Mouse (Mus musculus): Measurements from ENCODE around the gene Clrn2. TPM values are rescaled to one million over a fixed set of nuclear protein-coding genes. Genes with fewer than 3 reads are reported as not detected.

The Clrn2 gene
- polyA plus RNA-seq, 1 experiment from 2014 or later: not detected

- peak; percentile 95 for ATAC-seq (ENCODE audit: low read depth)
- under 1% methylated on average over 77 of the region's 78 CpGs for WGBS (ENCODE audit: insufficient replicate concordance)
- H3K4me3 ChIP-seq (replicated peaks): peak within 1 kb of the TSS; percentile 74
Measured at GRCm38 (mm10) chr5:45493191-45494092, 39.9 kb downstream of the Clrn2 start, which contains the start of gene Lap3. TSS of gene Lap3 (plus strand) at chr5:45493374.

DNA sequence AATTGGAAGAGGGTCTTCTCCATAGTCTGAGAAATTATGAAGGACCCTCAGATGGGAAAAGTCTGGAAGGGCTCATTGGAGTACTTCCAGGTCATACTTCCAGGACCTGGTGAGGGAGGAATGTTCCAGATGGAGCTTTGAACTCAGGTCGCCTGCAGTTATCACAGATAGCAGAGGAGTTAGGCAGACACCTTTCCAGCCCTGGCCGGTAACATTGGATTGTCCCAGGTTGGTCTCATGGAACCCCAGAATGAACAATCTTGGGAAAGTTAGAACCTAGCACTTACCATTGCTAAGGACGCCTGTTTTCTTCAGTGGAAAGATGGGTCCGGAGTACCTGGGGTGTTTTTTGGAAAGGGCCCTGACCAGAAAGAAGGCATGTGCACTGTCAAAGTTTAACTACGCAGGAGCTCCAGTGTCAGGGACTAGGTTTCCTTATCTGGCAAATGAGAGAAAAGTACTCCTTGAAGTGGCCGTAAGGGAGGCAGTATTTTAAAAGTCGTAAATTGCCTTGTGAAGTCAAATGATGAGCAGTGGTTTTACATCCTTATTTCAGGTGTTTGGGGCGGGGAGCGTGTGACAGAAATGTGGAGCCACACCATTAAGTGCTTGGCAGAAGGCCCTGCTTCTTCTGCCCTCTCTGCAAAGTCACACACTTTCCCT, 40.7 kb downstream of the Clrn2 start:
- ATAC-seq (ENCODE audit: low read depth) (no peak), DNase-seq (no peak)
- peak overlapping the region; percentile 47; the same call in 1 of the 2 replicates for H3K27ac ChIP-seq
- H3K4me1 ChIP-seq (replicated peaks): peaks cover 27% of the 10 kb centered on the region
- 0 out of 2 replicates have a peak, but pooled peaks cover 3% of the 10 kb centered on the region for H3K27me3 ChIP-seq
- no peaks in the 10 kb centered on the region for H3K9me3 ChIP-seq (replicated peaks)
- peak overlapping the region; percentile 97 for H3K4me2 ChIP-seq
- peak overlapping the region; percentile 84 for H3K9ac ChIP-seq
- peak overlapping the region; percentile 74 for H3K4me3 ChIP-seq (replicated peaks)
- H3K36me3 ChIP-seq: peaks cover 31% of the 10 kb centered on the region
- WGBS (ENCODE audit: insufficient replicate concordance): 42% methylated on average over 9 of the region's 9 CpGs

More at GRCm38 (mm10) chr5:45493191-45494092, 39.9 kb downstream of the Clrn2 start, which contains the start of gene Lap3:
- Histone ChIP-seq H3K4me1 (replicated peaks) (peaks cover 27% of the 10 kb centered on the region), H3K27ac (peak within 1 kb of the TSS; percentile 47), H3K9me3 (replicated peaks) (no peaks in the 10 kb centered on the region), H3K9ac (peak within 1 kb of the TSS; percentile 84), H3K36me3 (peaks cover 25% of the 10 kb centered on the region), H3K4me2 (peak within 1 kb of the TSS; percentile 97), H3K27me3 (0 out of 2 replicates have a peak, but pooled peaks cover 3% of the 10 kb centered on the region)
- peak; percentile 99 for DNase-seq

GRCm38 (mm10) chr5:45495429-45495975, 42.0 kb downstream of the Clrn2 start:
- Histone ChIP-seq H3K27ac (no peak overlapping the region), H3K4me3 (replicated peaks) (no peak overlapping the region), H3K36me3 (peaks cover 38% of the 10 kb centered on the region), H3K9me3 (replicated peaks) (no peaks in the 10 kb centered on the region), H3K4me1 (replicated peaks) (peaks cover 27% of the 10 kb centered on the region), H3K4me2 (no peak overlapping the region), H3K9ac (no peak overlapping the region), H3K27me3 (no peaks in the 10 kb centered on the region)
- WGBS (ENCODE audit: insufficient replicate concordance): 77% methylated on average over 3 of the region's 3 CpGs
- ATAC-seq (ENCODE audit: low read depth): no peak
- DNase-seq: no peak

DNA sequence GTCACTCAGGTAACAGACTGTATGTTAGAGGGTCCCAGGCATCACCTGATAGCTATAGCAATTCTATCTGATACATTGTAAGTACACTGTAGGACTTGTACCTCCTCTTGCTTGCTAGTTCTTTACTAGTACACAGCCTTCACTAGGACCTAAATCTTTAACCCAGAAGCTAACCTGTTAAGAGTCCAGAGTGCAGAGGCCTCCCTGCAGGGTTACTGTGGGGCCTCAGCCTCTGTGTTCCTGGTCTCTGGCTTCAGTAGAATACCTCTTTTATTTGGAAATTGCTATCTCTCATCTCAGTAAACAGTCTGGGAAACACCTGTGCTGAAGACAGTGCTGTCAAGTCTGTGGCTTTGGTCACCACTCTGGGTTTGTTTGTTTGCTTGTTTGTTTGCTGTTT, 42.5 kb downstream of the Clrn2 start:
- no peaks in the 10 kb centered on the region for H3K9me3 ChIP-seq (replicated peaks)
- no peak for ATAC-seq (ENCODE audit: low read depth)
- no peak overlapping the region for H3K27ac ChIP-seq
- no peak for DNase-seq
- no peak overlapping the region for H3K4me3 ChIP-seq (replicated peaks)
- no peak overlapping the region for H3K4me2 ChIP-seq
- H3K27me3 ChIP-seq: no peaks in the 10 kb centered on the region
- peaks cover 42% of the 10 kb centered on the region for H3K36me3 ChIP-seq
- peaks cover 27% of the 10 kb centered on the region for H3K4me1 ChIP-seq (replicated peaks)
- H3K9ac ChIP-seq: no peak overlapping the region

DNA sequence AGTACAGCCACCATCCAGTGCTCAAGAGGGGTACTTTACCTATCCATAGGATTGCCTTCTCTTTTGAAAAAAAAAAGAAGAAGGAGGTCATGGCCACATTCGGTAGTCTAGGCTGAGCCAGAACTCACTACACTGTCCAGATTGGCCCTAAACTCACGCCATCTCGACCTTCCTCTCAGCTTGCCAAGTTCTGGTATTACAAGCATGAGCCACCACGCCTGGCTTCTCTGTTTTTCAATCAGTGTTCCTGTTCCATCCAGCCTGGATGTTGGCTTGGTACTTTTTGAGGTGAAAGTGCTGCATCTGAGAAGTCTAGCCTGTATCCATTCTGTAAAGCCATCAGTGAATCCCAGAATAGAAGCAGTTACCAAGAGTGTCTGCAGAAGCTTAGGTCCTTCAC, 42.9 kb downstream of the Clrn2 start:
- Histone ChIP-seq H3K4me1 (replicated peaks) (peaks cover 27% of the 10 kb centered on the region), H3K4me3 (replicated peaks) (no peak overlapping the region), H3K9me3 (replicated peaks) (no peaks in the 10 kb centered on the region), H3K36me3 (peaks cover 46% of the 10 kb centered on the region), H3K9ac (no peak overlapping the region), H3K4me2 (no peak overlapping the region), H3K27me3 (no peaks in the 10 kb centered on the region), H3K27ac (no peak overlapping the region)
- WGBS (ENCODE audit: insufficient replicate concordance): 73% methylated on average over 4 of the region's 4 CpGs
- no peak for ATAC-seq (ENCODE audit: low read depth)
- DNase-seq: no peak

DNA sequence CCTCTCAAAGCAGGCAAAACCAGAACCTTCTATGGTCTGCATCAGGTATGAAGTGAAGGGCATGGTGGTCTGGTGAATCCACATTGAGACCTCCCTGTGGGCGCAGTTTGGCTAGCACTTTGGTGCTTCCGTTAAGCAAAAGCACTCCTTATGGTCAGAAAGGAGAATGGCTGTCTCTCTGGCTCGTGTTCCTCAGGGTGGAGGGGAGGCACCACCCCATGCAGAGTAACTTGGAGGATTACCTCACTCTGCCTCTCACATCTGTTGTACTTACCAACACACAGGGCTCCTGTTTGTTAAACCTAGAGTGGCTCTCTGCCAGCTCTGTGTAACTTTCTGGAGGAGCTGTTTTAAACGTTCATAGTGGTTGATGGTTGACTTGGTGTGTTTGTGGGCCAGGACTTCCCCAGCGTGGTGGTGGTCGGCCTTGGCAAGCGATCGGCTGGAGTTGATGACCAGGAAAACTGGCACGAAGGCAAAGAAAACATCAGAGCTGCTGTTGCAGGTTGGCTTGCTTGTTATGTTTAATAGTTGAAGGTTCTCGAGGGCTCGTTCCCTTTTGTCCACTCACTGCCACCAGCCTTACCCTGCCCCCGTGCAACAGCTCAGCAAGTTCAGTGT, 43.5 kb downstream of the Clrn2 start:
- peaks cover 51% of the 10 kb centered on the region for H3K36me3 ChIP-seq
- no peak for ATAC-seq (ENCODE audit: low read depth)
- H3K27me3 ChIP-seq: no peaks in the 10 kb centered on the region
- H3K4me3 ChIP-seq (replicated peaks): no peak overlapping the region
- no peak overlapping the region for H3K27ac ChIP-seq
- H3K4me2 ChIP-seq: no peak overlapping the region
- H3K4me1 ChIP-seq (replicated peaks): peaks cover 27% of the 10 kb centered on the region
- no peaks in the 10 kb centered on the region for H3K9me3 ChIP-seq (replicated peaks)
- 80% methylated on average over 12 of the region's 12 CpGs for WGBS (ENCODE audit: insufficient replicate concordance)
- no peak for DNase-seq
- no peak overlapping the region for H3K9ac ChIP-seq

DNA sequence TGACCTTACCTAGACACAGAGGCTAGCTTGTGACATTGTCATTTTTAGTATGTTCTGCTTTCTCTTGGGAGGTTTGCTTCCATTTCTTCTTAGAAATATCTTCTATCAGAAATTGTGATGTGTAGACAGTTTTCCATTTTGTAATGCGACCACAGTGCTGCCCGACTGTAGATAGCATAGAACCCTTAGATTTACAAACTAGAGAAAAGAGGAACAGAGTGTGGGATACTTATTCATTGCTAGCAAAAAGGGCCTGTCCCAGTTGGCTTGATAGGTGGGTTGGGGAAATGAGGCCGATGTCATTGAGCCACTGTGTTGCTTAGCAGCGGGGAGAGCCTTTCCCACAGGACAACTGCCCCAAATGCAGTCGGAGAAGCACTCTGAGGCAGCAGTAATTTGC, 44.0 kb downstream of the Clrn2 start:
- H3K9ac ChIP-seq: no peak overlapping the region
- H3K4me3 ChIP-seq (replicated peaks): no peak overlapping the region
- H3K4me2 ChIP-seq: no peak overlapping the region
- DNase-seq (no peak), ATAC-seq (ENCODE audit: low read depth) (no peak)
- WGBS (ENCODE audit: insufficient replicate concordance): 79% methylated on average over 5 of the region's 5 CpGs
- peaks cover 53% of the 10 kb centered on the region for H3K36me3 ChIP-seq
- no peaks in the 10 kb centered on the region for H3K27me3 ChIP-seq
- H3K4me1 ChIP-seq (replicated peaks): peaks cover 27% of the 10 kb centered on the region
- no peaks in the 10 kb centered on the region for H3K9me3 ChIP-seq (replicated peaks)
- H3K27ac ChIP-seq: no peak overlapping the region

GRCm38 (mm10) chr5:45510071-45510470, 56.5 kb downstream of the Clrn2 start:
- Histone ChIP-seq H3K9ac (no peak overlapping the region), H3K4me1 (replicated peaks) (no peaks in the 10 kb centered on the region), H3K27me3 (no peaks in the 10 kb centered on the region), H3K4me2 (no peak overlapping the region), H3K36me3 (peaks cover 58% of the 10 kb centered on the region), H3K27ac (no peak overlapping the region), H3K4me3 (replicated peaks) (no peak overlapping the region), H3K9me3 (replicated peaks) (no peaks in the 10 kb centered on the region)
- 70% methylated on average over 7 of the region's 7 CpGs for WGBS (ENCODE audit: insufficient replicate concordance)
- DNase-seq (no peak), ATAC-seq (ENCODE audit: low read depth) (no peak)

GRCm38 (mm10) chr5:45512908-45513307, 59.4 kb downstream of the Clrn2 start:
- Histone ChIP-seq H3K9me3 (replicated peaks) (no peaks in the 10 kb centered on the region), H3K36me3 (peaks cover 33% of the 10 kb centered on the region), H3K9ac (no peak overlapping the region), H3K4me1 (replicated peaks) (no peaks in the 10 kb centered on the region), H3K27ac (no peak overlapping the region), H3K4me2 (no peak overlapping the region), H3K27me3 (no peaks in the 10 kb centered on the region), H3K4me3 (replicated peaks) (no peak overlapping the region)
- 79% methylated on average over 6 of the region's 6 CpGs for WGBS (ENCODE audit: insufficient replicate concordance)
- ATAC-seq (ENCODE audit: low read depth) (no peak), DNase-seq (no peak)

DNA sequence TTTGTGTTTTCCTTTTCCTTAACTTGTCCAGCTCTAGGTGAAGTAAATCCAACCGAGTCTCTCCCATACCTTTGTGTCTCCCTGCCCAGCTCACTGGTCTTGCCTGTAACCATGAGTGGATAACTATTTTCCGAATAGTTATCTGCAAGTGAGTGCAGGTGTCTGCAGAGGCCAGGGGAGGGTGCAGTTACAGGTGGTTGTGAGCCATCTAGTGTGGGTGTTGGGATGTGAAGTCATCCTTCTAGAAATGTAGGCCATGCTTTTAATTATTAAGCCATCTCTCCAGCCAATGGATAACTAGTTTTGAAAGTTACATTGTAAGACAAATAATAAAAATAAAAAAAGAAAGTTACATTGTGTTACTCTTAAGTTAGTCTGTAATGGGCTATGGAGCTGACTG, 60.0 kb downstream of the Clrn2 start:
- no peaks in the 10 kb centered on the region for H3K4me1 ChIP-seq (replicated peaks)
- DNase-seq (no peak), ATAC-seq (ENCODE audit: low read depth) (no peak)
- H3K9ac ChIP-seq: no peak overlapping the region
- H3K36me3 ChIP-seq: peaks cover 31% of the 10 kb centered on the region
- H3K9me3 ChIP-seq (replicated peaks): no peaks in the 10 kb centered on the region
- 67% methylated on average over 2 of the region's 2 CpGs for WGBS (ENCODE audit: insufficient replicate concordance)
- no peak overlapping the region for H3K27ac ChIP-seq
- H3K4me2 ChIP-seq: no peak overlapping the region
- no peak overlapping the region for H3K4me3 ChIP-seq (replicated peaks)
- no peaks in the 10 kb centered on the region for H3K27me3 ChIP-seq
